Mouse (Mus musculus) heart, adult 11 months (tissue): Measurements from ENCODE around the gene Zic1.

Experiments used
- DNase-seq: peaks from one replicate; pipeline ENCODE4 v3.0.0; 2022

Zic1 gene

GRCm38 (mm10) chr9:91365664-91366063 is at the start of gene Zic1:
Gene Zic1, minus strand, starts transcription at chr9:91365810.
- DNase-seq: no peak

GRCm38 (mm10) chr9:91414007-91414661 is 48.5 kb upstream of the Zic1 start:
- DNase-seq: no peak

DNA sequence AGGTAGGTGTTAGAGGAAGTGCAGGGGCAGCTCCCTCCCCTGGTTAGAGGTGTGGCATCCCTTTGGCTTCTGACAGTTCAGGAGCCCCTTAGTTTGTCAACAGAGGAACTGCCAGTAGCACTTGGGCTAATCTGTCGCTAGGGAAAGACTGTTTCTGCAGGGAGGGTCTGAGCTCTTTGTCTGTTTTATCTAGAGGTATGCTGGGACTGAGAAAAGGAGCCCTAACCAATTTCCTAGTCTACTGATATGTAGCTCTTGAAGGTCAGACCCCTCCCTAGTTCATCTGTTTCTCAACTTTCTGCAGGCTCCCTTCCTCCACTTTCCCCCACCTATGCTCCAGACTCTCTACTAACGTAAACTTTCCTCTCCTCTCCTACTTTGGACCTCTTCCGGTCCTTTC is 44.2 kb upstream of the Zic1 start:
- no peak for DNase-seq

GRCm38 (mm10) chr9:91406258-91406763 is 40.7 kb upstream of the Zic1 start:
- no peak for DNase-seq

DNA sequence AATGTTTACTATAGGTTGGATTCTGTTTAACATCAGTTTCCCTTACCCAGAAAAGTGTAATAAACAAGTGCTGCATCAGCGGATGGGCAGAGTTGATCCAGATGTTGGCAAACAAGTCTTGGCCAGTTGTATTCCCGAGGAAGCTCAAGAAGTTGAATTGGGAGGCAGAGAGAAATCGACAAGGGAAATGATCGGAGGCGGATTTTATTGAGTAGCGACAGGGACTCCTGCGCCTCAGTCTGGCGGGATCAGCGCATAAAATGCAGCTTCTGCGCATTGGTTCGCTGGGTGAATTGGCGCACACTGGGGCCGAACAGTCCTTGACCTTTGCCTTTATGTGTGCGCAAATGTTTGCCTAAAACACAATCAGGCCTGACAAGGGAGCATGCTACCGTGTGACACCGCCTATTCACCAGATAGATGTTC is 40.2 kb upstream of the Zic1 start:
- no peak for DNase-seq

DNA sequence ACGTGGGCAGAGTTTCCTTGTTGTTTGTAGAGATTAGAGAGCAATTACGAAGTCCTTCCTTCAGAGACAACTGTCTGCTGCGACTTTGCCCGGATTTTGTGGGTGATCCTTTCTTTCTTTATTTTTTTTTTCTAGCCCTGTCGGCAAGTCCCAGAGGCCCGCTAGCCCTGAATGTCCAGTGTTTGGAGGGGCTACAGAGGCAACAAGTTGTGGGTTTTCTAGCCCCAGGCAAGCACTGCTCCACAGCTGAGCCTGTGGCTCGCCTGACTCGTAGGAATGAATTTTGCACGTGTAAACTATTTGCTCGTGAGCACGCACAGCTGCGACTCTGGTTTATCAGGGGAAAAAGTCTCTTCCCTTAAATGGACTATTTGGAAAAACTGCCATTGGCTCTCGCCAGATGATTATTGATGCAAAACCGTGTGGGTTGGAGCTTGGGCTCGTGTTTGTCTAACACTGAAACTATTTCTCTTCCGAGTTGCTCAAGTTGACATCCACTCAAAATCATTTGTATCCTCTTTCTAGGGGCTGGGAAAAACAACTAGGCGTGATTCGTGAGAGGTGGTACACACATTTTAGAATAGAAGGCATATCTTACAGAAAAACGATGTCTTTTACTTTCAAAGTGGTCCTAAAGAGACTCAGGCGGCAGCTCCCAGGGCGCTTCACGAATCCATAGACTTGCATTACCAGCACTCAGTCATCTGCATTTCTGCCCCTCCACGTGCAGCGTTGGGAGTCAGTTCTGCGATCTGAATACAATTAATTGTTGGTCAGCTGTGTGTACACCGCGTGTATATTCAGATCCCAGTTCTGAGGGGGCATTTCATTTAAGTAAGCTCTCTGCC is 39.5 kb upstream of the Zic1 start:
- no peak for DNase-seq

GRCm38 (mm10) chr9:91404229-91404628 is 38.6 kb upstream of the Zic1 start:
- no peak for DNase-seq

GRCm38 (mm10) chr9:91401471-91401870 is 35.9 kb upstream of the Zic1 start:
- DNase-seq: peak; percentile 65

- DNase-seq: peak; percentile 53
Observed at GRCm38 (mm10) chr9:91400482-91401093, 35.0 kb upstream of the Zic1 start.

DNA sequence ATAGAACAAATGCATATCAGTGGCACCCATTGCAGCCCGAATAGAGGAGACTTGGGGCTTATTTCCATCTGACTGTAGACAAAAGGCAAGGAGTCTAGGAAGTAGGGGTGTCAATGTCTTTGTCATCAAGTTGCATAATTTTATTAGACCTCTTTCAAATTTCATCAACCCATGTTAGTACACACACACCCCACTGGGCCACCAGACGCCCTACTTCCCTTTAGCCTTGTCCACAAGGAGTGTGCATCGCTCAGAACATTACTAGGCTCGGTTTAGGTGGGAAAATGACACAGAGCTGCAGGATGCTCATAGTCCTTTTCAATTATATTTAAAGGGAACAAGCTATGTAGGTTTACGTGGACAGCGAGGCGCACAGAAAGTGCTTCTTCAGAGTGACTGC is 34.4 kb upstream of the Zic1 start:
- DNase-seq: peak; percentile 16

DNA sequence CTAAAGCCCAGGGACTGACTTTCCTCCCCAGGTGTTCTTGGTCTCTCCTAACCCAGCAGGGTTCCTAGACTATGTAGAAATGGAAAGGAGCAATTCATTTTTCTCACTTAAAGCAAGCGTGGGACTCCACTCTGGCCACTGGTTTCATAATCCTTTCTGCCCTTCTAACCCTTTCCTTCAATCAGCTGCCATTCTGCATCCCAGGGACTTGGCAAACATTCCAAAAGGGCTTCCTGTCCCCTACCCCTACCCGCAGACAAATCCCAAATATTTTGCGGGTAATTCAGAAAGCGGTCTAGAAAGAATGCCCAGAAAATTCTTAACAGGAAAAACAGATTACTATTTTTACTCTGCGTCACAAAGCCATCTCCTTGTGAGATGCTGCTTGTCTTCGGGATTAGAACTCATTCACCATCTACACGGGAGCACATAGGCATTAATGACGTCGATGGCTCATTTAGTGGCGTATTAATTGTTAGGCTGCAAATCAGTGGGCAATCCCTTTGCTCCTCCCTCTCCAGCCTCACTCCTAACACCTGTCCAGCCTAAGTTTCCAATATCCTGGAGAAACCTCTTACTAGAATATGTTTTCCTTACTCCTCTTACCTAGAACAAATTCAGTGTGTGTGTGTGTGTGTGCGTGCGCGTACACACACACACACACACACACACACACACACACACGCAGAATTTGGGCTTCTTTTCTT is 29.6 kb upstream of the Zic1 start:
- peak; percentile 68 for DNase-seq

DNA sequence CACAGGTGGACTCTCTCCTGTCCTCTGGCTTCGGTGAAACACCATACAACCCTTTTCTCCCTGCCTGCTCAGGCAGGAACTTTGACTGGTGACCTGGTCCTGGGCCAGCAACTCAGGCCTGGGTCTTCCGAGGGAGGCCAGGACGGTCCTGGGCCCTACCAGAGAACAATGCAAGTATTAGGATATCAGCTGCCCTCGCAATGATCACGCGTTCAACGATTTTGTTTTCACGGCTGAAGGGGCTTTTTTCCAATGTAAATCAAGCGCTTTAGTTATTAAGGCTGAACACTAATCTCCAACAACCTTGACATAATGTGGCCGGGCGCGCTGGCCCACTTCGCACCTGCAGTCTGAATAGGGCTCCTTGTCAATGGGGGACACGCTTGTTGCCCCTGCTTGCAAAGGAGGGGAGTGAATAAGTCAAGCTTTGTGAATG is 28.6 kb upstream of the Zic1 start:
- peak; percentile 43 for DNase-seq

- DNase-seq: peak; percentile 46
Observed at GRCm38 (mm10) chr9:91393376-91394068, 27.9 kb upstream of the Zic1 start.

- peak; percentile 57 for DNase-seq
Observed at GRCm38 (mm10) chr9:91388173-91388572, 22.6 kb upstream of the Zic1 start.

GRCm38 (mm10) chr9:91387740-91388080 is 22.1 kb upstream of the Zic1 start:
- peak; percentile 5 for DNase-seq

GRCm38 (mm10) chr9:91386891-91387739 is 21.5 kb upstream of the Zic1 start:
- DNase-seq: peak; percentile 64

- peak; percentile 9 for DNase-seq
Observed at GRCm38 (mm10) chr9:91386502-91386890, 20.9 kb upstream of the Zic1 start.

- peak; percentile 43 for DNase-seq
Observed at GRCm38 (mm10) chr9:91385561-91386430, 20.2 kb upstream of the Zic1 start.

DNA sequence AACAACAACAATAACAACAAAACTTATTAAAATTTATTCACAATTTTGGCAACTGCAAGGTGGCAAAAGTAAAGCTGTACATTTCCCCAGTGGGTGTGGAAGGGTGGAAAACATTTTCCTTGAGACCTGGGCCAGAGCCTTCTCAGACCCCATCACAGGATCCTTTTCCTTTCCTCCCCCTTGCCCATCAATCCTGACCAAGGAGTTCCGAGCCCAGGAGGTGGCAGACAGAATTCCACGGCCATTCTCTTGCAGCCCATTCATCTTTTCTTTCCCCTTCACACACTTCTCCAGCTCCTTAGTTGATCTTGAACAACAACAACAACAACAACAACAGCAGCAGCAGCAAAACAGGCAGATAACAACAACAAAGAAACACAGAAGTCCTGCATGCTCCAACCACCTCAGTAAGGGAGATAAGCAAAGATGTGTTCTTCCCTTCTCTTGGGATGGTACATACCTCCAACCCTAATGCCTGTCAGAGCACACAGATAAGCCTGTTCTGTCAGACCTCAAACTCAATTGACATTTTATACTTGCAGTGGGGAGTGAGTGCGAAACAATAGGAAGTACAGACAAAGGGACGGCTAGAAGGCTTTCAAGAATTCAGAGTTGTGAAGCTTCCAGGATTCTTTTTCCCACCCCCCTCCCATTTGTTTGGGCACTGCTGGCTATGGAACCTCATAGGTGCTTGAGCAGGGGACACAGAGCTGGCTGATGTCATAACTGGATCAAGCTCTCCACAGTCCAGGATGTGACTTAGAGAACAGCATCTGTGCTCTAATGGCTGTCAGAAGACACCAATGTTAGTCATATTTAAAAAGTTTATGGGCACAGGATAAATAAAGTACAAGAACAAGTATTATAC is 19.3 kb upstream of the Zic1 start:
- peak; percentile 52 for DNase-seq
